Mouse (Mus musculus): Measurements from ENCODE around the gene Slc7a15. TPM values are rescaled to one million over a fixed set of nuclear protein-coding genes. Genes with fewer than 3 reads are reported as not detected.

Slc7a15 gene
- polyA plus RNA-seq, 1 experiment, result 0.16 TPM

- TF ChIP-seq CTCF (IDR thresholded peaks at IDR 0.05; ENCODE audit: borderline replicate concordance, control insufficient read depth, extremely low read depth, insufficient read depth, low read length, poor library complexity) (no peak), POLR2A (IDR thresholded peaks at IDR 0.05; ENCODE audit: control insufficient read depth, extremely low read depth, insufficient read depth, low read length, poor library complexity) (no peak)
- Histone ChIP-seq H3K27ac (ENCODE audit: control insufficient read depth, insufficient read depth, low read length) (no peak overlapping the region), H3K36me3 (ENCODE audit: control insufficient read depth, insufficient read depth, low read length) (no peaks in the 10 kb centered on the region), H3K4me1 (replicated peaks; ENCODE audit: control insufficient read depth, insufficient read depth, low read length) (peaks cover 27% of the 10 kb centered on the region), H3K4me3 (ENCODE audit: control insufficient read depth, insufficient read depth, low read length) (no peak overlapping the region), H3K27me3 (ENCODE audit: control insufficient read depth, insufficient read depth, low read length) (peaks cover 5% of the 10 kb centered on the region; the same call in 1 of the 2 replicates)
- DNase-seq, result no peak
- WGBS, result 89% methylated on average over 2 of the region's 2 CpGs
These were observed 101.6 kb downstream of the Slc7a15 start for GRCm38 (mm10) chr12:8497314-8497706.

- no peak for TF ChIP-seq CTCF (IDR thresholded peaks at IDR 0.05; ENCODE audit: borderline replicate concordance, control insufficient read depth, extremely low read depth, insufficient read depth, low read length, poor library complexity)
- TF ChIP-seq POLR2A (IDR thresholded peaks at IDR 0.05; ENCODE audit: control insufficient read depth, extremely low read depth, insufficient read depth, low read length, poor library complexity), result no peak
- no peaks in the 10 kb centered on the region for H3K36me3 ChIP-seq (ENCODE audit: control insufficient read depth, insufficient read depth, low read length)
- WGBS, result 48% methylated on average over 2 of the region's 2 CpGs
- H3K27ac ChIP-seq (ENCODE audit: control insufficient read depth, insufficient read depth, low read length), result no peak overlapping the region
- no peak for DNase-seq
- no peak overlapping the region for H3K4me3 ChIP-seq (ENCODE audit: control insufficient read depth, insufficient read depth, low read length)
- peaks cover 27% of the 10 kb centered on the region for H3K4me1 ChIP-seq (replicated peaks; ENCODE audit: control insufficient read depth, insufficient read depth, low read length)
- peaks cover 5% of the 10 kb centered on the region; the same call in 1 of the 2 replicates for H3K27me3 ChIP-seq (ENCODE audit: control insufficient read depth, insufficient read depth, low read length)
These were observed 102.1 kb downstream of the Slc7a15 start for GRCm38 (mm10) chr12:8496679-8497313.

- DNase-seq, result no peak
- WGBS, result 37% methylated on average over 15 of the region's 15 CpGs
- peaks cover 5% of the 10 kb centered on the region; the same call in 1 of the 2 replicates for H3K27me3 ChIP-seq (ENCODE audit: control insufficient read depth, insufficient read depth, low read length)
- TF ChIP-seq POLR2A (IDR thresholded peaks at IDR 0.05; ENCODE audit: control insufficient read depth, extremely low read depth, insufficient read depth, low read length, poor library complexity), result no peak
- no peak for TF ChIP-seq CTCF (IDR thresholded peaks at IDR 0.05; ENCODE audit: borderline replicate concordance, control insufficient read depth, extremely low read depth, insufficient read depth, low read length, poor library complexity)
- H3K4me1 ChIP-seq (replicated peaks; ENCODE audit: control insufficient read depth, insufficient read depth, low read length), result peaks cover 27% of the 10 kb centered on the region
- no peak overlapping the region for H3K27ac ChIP-seq (ENCODE audit: control insufficient read depth, insufficient read depth, low read length)
- no peak overlapping the region for H3K4me3 ChIP-seq (ENCODE audit: control insufficient read depth, insufficient read depth, low read length)
- no peaks in the 10 kb centered on the region for H3K36me3 ChIP-seq (ENCODE audit: control insufficient read depth, insufficient read depth, low read length)
These were observed 102.8 kb downstream of the Slc7a15 start for GRCm38 (mm10) chr12:8495881-8496678.

- 97% methylated on average over 3 of the region's 3 CpGs for WGBS
- H3K4me1 ChIP-seq (replicated peaks; ENCODE audit: control insufficient read depth, insufficient read depth, low read length), result peaks cover 15% of the 10 kb centered on the region
- H3K4me3 ChIP-seq (ENCODE audit: control insufficient read depth, insufficient read depth, low read length), result no peak overlapping the region
- H3K27me3 ChIP-seq (ENCODE audit: control insufficient read depth, insufficient read depth, low read length), result peaks cover 5% of the 10 kb centered on the region; the same call in 1 of the 2 replicates
- no peaks in the 10 kb centered on the region for H3K36me3 ChIP-seq (ENCODE audit: control insufficient read depth, insufficient read depth, low read length)
- H3K27ac ChIP-seq (ENCODE audit: control insufficient read depth, insufficient read depth, low read length), result no peak overlapping the region
- no peak for TF ChIP-seq POLR2A (IDR thresholded peaks at IDR 0.05; ENCODE audit: control insufficient read depth, extremely low read depth, insufficient read depth, low read length, poor library complexity)
- no peak for DNase-seq
These were observed 104.2 kb downstream of the Slc7a15 start for GRCm38 (mm10) chr12:8494675-8495074.

GRCm38 (mm10) chr12:8493386-8493785 lies 105.5 kb downstream of the Slc7a15 start:
- WGBS, result 52% methylated on average over 3 of the region's 3 CpGs
- H3K36me3 ChIP-seq (ENCODE audit: control insufficient read depth, insufficient read depth, low read length), result no peaks in the 10 kb centered on the region
- no peak for DNase-seq
- no peak overlapping the region for H3K4me3 ChIP-seq (ENCODE audit: control insufficient read depth, insufficient read depth, low read length)
- peaks cover 8% of the 10 kb centered on the region for H3K4me1 ChIP-seq (replicated peaks; ENCODE audit: control insufficient read depth, insufficient read depth, low read length)
- no peak for TF ChIP-seq CTCF (IDR thresholded peaks at IDR 0.05; ENCODE audit: borderline replicate concordance, control insufficient read depth, extremely low read depth, insufficient read depth, low read length, poor library complexity)
- no peak for TF ChIP-seq POLR2A (IDR thresholded peaks at IDR 0.05; ENCODE audit: control insufficient read depth, extremely low read depth, insufficient read depth, low read length, poor library complexity)
- H3K27ac ChIP-seq (ENCODE audit: control insufficient read depth, insufficient read depth, low read length), result no peak overlapping the region
- H3K27me3 ChIP-seq (ENCODE audit: control insufficient read depth, insufficient read depth, low read length), result no peaks in the 10 kb centered on the region

GRCm38 (mm10) chr12:8489098-8489497 lies 109.8 kb downstream of the Slc7a15 start:
- Histone ChIP-seq H3K4me1 (replicated peaks; ENCODE audit: control insufficient read depth, insufficient read depth, low read length) (no peaks in the 10 kb centered on the region), H3K27me3 (ENCODE audit: control insufficient read depth, insufficient read depth, low read length) (no peaks in the 10 kb centered on the region), H3K4me3 (ENCODE audit: control insufficient read depth, insufficient read depth, low read length) (no peak overlapping the region), H3K36me3 (ENCODE audit: control insufficient read depth, insufficient read depth, low read length) (no peaks in the 10 kb centered on the region), H3K27ac (ENCODE audit: control insufficient read depth, insufficient read depth, low read length) (no peak overlapping the region)
- DNase-seq, result no peak
- WGBS, result 87% methylated on average over 4 of the region's 4 CpGs
- no peak for TF ChIP-seq POLR2A (IDR thresholded peaks at IDR 0.05; ENCODE audit: control insufficient read depth, extremely low read depth, insufficient read depth, low read length, poor library complexity)
- no peak for TF ChIP-seq CTCF (IDR thresholded peaks at IDR 0.05; ENCODE audit: borderline replicate concordance, control insufficient read depth, extremely low read depth, insufficient read depth, low read length, poor library complexity)

Data from thymus, adult 2 months (tissue).